Mouse (Mus musculus) layer of hippocampus, postnatal 10 days (tissue): ENCODE data around the gene Ccdc116. TPM values are rescaled to one million over a fixed set of nuclear protein-coding genes. Genes with fewer than 3 reads are reported as not detected.
"Not testable (repeated sequence)": the region's sequence is repeated elsewhere in the genome, so short reads cannot be mapped to it uniquely, and the experiment has no call there.

Experiments
- DNase-seq, 2 experiments: peaks; one replicate each; pipeline ENCODE4 v3.0.0; 2021; ENCODE audit warnings: low spot score in 2 of 2
- long read RNA-seq: library from polyadenylated mRNA; stranded (forward); transcript quantifications from one replicate; pipeline ENCODE4 v2.0.0, GENCODE M21; 2023
- total RNA-seq, 2 experiments: library from RNA; stranded (reverse); gene quantifications; 2 replicates each; pipeline ENCODE4 v1.2.3; 2021

The Ccdc116 gene
- total RNA-seq, result 1 to 10 TPM; 4.6 to 4.8 TPM
- long read RNA-seq, partial matches to known transcripts, result 0 of 1 reads
- long read RNA-seq, other reads (novel, unspliced or antisense), result 1 of 1 reads

GRCm38 (mm10) chr16:17146772-17147235 lies at the start of gene Ccdc116:
Ccdc116 (minus strand) TSS chr16:17147229.
- peak; percentile 74 to 79 for DNase-seq

- DNase-seq, result no peak
These were observed 46.8 kb upstream of the Ccdc116 start for GRCm38 (mm10) chr16:17193823-17194222.

- DNase-seq, result no peak
These were observed 38.4 kb upstream of the Ccdc116 start for GRCm38 (mm10) chr16:17185475-17185874.

GRCm38 (mm10) chr16:17183003-17183402 lies 36.0 kb upstream of the Ccdc116 start:
- DNase-seq, result no peak

DNA sequence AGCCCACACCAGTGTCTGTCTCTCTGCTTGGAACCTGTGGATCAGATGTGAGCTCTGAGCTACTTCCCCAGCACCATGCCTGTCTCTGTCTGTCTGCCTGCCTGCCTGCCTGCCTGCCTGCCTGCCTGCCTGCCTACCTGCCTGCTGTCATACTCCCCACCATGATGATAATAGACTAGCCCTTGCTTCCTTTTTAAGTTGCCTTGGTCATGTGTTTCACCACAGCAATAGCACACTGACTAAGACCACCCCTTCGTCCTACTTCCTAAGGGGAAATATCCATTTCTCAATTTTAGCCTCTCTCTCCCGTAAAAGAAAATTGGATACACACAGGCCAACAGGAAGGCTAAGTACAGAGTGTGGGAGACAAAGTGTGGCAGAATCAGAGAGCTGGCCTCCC lies 35.1 kb upstream of the Ccdc116 start:
- no peak for DNase-seq

- DNase-seq, result no peak
These were observed 34.4 kb upstream of the Ccdc116 start for GRCm38 (mm10) chr16:17181382-17181781.

DNA sequence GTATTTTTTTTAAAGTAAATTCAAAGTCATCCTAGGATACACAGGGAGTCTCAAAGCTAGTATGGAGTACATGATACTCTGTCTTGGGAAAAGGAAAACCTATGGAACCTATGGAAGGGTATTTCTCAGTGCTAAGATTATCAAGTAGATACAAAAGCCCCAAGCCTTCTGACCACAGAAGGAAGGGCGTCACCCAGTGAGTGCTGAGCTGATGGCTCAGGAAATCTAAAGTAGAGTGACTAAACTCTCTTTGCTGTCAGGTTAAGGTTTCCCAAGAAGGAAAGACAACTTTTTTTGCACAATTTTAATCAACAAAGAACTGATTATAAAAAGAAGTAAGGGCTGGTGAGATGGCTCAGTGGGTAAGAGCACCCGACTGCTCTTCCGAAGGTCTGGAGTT lies 32.7 kb upstream of the Ccdc116 start:
- no peak for DNase-seq

GRCm38 (mm10) chr16:17177623-17178170 lies 30.7 kb upstream of the Ccdc116 start:
- DNase-seq, result no peak

DNA sequence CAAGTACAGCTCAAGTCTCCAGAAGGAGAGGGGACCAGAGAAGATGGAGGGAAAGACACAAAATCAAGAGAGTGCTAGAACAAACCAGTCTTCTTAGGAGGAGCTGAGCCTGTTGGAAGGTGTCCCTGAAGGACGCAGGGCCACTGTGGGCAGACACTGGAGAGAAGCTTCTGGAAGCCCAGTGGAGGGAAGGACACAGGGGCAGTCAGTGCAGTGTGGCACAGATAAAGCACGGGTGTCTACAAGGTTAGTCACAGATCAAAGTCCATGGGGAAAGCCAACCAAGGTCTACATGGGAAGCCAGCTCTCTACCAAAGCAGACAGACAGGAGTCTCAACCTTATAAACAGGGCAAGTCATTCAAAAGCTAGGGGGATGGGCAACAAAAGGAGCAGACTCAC lies 28.7 kb upstream of the Ccdc116 start:
- DNase-seq, result no peak

GRCm38 (mm10) chr16:17168049-17168448 lies 21.0 kb upstream of the Ccdc116 start:
- no peak for DNase-seq

DNA sequence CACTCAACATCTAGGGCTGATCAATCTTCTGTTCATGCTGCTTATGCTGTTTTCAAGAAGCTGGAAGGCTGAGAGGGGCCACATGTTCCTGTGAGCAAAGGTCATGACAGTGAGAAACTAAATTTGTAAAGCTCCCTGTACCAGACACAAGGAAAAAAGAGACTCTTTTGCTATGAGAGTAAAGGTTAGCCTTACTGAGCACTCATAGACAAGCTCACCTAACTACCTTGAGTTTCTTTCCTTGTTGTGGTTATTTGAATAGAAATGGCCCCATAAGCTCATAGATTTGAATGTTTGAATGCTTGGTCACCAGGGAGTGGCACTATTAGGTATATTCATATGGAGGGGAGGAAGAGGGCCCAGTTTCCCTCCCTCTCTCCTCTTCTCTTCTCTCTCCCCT lies 20.1 kb upstream of the Ccdc116 start:
- no peak for DNase-seq

- DNase-seq, result not testable (repeated sequence)
These were observed 18.4 kb upstream of the Ccdc116 start for GRCm38 (mm10) chr16:17165478-17165877.

- no peak for DNase-seq
These were observed 7.3 kb upstream of the Ccdc116 start for GRCm38 (mm10) chr16:17154346-17154745.

GRCm38 (mm10) chr16:17151874-17152273 lies 4.8 kb upstream of the Ccdc116 start:
- DNase-seq, result no peak

DNA sequence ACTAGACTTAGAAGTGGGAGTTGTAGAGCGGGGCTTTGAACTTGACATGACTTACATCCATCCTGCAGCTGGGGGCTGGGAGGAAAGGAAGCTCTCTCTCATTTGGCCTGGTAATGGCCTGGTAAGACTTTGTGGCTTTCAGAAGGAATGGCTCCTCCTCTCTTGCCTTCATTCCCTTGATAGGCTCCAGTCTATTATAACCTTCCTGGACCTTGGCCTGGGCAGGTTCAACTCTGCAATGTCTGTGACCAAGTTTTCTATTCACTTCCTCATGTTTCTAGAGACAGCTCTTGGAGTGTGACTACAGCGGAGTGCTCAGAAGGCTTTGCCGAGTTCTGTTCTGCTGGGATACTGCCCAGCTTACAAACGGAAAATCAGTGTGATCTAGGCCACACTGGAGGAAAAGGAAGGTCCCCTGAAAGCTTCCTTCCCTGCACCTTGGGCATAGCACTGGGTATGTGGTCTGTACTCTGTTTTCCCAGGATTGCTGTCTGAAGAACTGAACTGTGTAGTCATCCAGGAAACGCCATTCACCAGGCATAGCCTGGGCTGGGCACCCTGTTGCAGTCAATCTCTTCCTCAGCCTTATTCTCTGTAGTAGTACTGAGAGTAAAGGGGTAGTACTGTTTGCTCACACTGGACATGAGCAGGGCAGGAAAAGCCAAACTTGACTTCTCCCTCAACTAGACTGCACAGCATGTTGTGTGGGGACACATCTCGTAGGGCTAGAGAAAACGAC lies 3.7 kb upstream of the Ccdc116 start:
- no peak for DNase-seq

DNA sequence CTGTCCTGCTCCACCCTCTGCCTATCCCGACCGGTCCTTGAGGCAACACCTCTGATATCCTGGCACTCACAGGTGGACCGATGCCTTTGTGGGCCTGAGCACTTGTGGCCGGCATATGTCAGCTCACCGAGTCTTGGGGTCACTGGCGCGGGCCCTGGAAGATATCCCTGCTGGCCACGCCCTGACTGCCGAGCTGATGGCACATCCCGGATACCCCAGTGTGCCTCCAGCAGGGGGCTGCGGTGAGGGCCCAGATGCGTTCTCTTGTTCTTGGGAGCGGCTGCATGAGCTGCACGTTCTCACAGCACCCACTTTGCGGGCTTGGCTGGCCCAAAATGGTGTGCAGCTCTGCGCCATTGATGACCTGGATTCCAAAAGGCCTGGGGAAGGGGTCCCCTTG lies 1.1 kb upstream of the Ccdc116 start:
- DNase-seq, result peak in 1 of 2 experiments; percentile 48

GRCm38 (mm10) chr16:17147391-17147929 lies 431 bp upstream of the Ccdc116 start:
- DNase-seq, result peak in 1 of 2 experiments; percentile 47

DNA sequence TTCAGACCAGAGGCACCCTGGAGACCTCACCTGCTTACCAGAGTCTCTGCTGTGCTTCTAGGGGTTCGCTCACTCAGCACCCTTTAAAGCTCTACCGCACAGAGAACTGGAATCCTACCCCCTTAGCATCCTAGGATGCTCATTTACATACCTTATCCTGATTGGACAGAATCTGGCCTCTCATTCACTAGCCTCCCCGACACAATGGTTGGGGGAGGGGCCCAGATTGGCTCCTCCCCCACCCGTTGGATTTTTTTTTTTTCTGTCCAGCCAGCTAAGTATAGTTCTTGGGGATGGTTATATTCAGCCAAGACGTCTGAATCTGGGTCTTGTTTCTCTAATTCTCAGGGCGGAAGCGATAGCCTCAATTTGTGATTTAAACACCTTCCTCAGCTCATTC lies 2.7 kb downstream of the Ccdc116 start, which contains the start of gene Ydjc:
TSS of gene Ydjc (plus strand) at position 283 of the 400 bp plus-strand sequence.
- no peak for DNase-seq

- no peak for DNase-seq
These were observed 9.7 kb downstream of the Ccdc116 start for GRCm38 (mm10) chr16:17137355-17137754.

- no peak for DNase-seq
These were observed 14.2 kb downstream of the Ccdc116 start for GRCm38 (mm10) chr16:17132906-17133200.

GRCm38 (mm10) chr16:17132089-17132905 lies 14.7 kb downstream of the Ccdc116 start, which contains the start of gene Sdf2l1:
Sdf2l1 (minus strand) TSS chr16:17132383.
- peak; percentile 97 to 98 for DNase-seq
